In the genomic region with DNA sequence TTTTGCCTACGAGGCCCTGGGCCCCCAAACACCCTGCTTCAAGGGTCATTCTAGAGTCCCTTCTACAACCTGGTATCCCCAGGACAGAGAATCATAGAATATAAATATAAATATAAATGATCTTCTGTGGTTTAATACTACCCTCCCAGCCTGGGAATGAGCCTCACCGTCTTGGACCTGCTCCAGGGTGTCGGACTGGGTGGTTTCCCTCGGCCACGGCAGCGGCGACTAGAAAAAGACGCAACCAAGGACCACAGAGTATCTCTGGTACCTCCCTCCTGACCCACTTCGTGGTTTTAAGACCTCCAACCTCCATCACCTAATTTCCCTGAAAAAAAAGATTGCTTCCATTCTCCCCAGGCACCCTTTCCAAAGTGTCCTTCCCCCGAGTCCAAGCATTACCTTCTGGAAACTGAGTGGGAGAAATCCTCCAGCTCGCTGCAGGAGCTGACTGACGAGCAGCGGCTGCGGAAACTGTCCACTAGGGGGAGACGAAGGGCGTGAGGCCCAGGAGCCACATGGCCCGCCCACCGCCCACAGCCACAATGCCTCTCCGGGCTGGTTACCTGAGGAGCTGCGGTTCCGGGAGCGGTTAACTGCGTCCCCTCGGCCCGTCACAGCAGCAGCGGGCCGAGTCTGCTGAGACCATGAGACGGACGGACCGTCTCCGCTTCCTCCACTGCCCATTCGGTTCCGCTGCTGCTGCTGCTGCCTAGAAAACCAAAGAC, we compare ENCODE assay signal across 7 mouse cellular contexts. TPM values are rescaled to one million over a fixed set of nuclear protein-coding genes. Genes with fewer than 3 reads are reported as not detected.
A peak's percentile ranks its signal among the peaks of the same experiment; 100 is the strongest.
DNase-seq lines count a peak whose midpoint lies in the region; ATAC-seq lines count a peak whose summit lies in the region.

No protein-coding gene starts in this region.

- peak; percentile 84 for DNase-seq in adrenal gland, postnatal 25 days
- DNase-seq in embryonic facial prominence, embryonic 11.5 days (ENCODE audit: low spot score), result peak; percentile 93
- DNase-seq in heart, adult 11 months, result peak; percentile 97
- peak; percentile 89 for DNase-seq in kidney, adult 18-20 months
- peak; percentile 92 for DNase-seq in limb, embryonic 11.5 days (ENCODE audit: low spot score)
- DNase-seq in midbrain, embryonic 14.5 days, result peak; percentile 96
- DNase-seq in spleen, adult 18-20 months, result peak; percentile 66 to 82

- H3K4me1 ChIP-seq in embryonic facial prominence, embryonic 11.5 days (ENCODE audit: control insufficient read depth, insufficient read depth, low read length), result peaks cover 7% of the 10 kb centered on the region
- peaks cover 11% of the 10 kb centered on the region for H3K4me1 ChIP-seq in limb, embryonic 11.5 days (ENCODE audit: control insufficient read depth, insufficient read depth, low read length)
- peaks cover 17% of the 10 kb centered on the region for H3K4me1 ChIP-seq in midbrain, embryonic 14.5 days (ENCODE audit: control insufficient read depth, insufficient read depth, low read length)

- H3K9me3 ChIP-seq in embryonic facial prominence, embryonic 11.5 days (replicated peaks; ENCODE audit: control insufficient read depth, low read length), result no peaks in the 10 kb centered on the region
- no peaks in the 10 kb centered on the region for H3K9me3 ChIP-seq in limb, embryonic 11.5 days (ENCODE audit: control insufficient read depth, low read length)
- no peaks in the 10 kb centered on the region for H3K9me3 ChIP-seq in midbrain, embryonic 14.5 days (ENCODE audit: control insufficient read depth, low read length)

- 0 out of 2 replicates have a peak, but pooled peaks have one; percentile 34 for ATAC-seq in embryonic facial prominence, embryonic 11.5 days (replicated peaks; ENCODE audit: insufficient number of reproducible peaks, low FRiP score, low TSS enrichment, low read depth)
- 0 out of 2 replicates have a peak, but pooled peaks have one; percentile 24 for ATAC-seq in limb, embryonic 11.5 days (ENCODE audit: insufficient number of reproducible peaks, low FRiP score, low TSS enrichment, low read depth)
- ATAC-seq in midbrain, embryonic 14.5 days (ENCODE audit: low FRiP score, low TSS enrichment), result peak; percentile 77

- no peaks in the 10 kb centered on the region for H3K36me3 ChIP-seq in embryonic facial prominence, embryonic 11.5 days (replicated peaks; ENCODE audit: control insufficient read depth, insufficient read depth, low read depth, low read length)
- H3K36me3 ChIP-seq in limb, embryonic 11.5 days (ENCODE audit: control insufficient read depth, insufficient read depth, low read length), result no peaks in the 10 kb centered on the region
- H3K36me3 ChIP-seq in midbrain, embryonic 14.5 days (ENCODE audit: control insufficient read depth, insufficient read depth, low read length), result no peaks in the 10 kb centered on the region

- 0 out of 2 replicates have a peak, but pooled peaks cover 4% of the 10 kb centered on the region for H3K27me3 ChIP-seq in embryonic facial prominence, embryonic 11.5 days (ENCODE audit: control insufficient read depth, insufficient read depth, low read length)
- peaks cover 6% of the 10 kb centered on the region for H3K27me3 ChIP-seq in limb, embryonic 11.5 days (ENCODE audit: control insufficient read depth, insufficient read depth, low read length)
- no peaks in the 10 kb centered on the region for H3K27me3 ChIP-seq in midbrain, embryonic 14.5 days (ENCODE audit: control insufficient read depth, insufficient read depth, low read length)

- H3K4me3 ChIP-seq in embryonic facial prominence, embryonic 11.5 days (ENCODE audit: low read depth, low read length), result peak overlapping the region; percentile 29
- peak overlapping the region; percentile 25 for H3K4me3 ChIP-seq in limb, embryonic 11.5 days (ENCODE audit: low read depth, low read length)
- peak overlapping the region; percentile 45 for H3K4me3 ChIP-seq in midbrain, embryonic 14.5 days (replicated peaks; ENCODE audit: low read depth, low read length)

- H3K9ac ChIP-seq in embryonic facial prominence, embryonic 11.5 days (replicated peaks; ENCODE audit: low read length), result peak overlapping the region; percentile 44
- 0 out of 2 replicates have a peak overlapping the region, but pooled peaks have one; percentile 32 for H3K9ac ChIP-seq in limb, embryonic 11.5 days (ENCODE audit: low read length)
- H3K9ac ChIP-seq in midbrain, embryonic 14.5 days (replicated peaks; ENCODE audit: low read length), result peak overlapping the region; percentile 60

- peak overlapping the region; percentile 81 for H3K4me2 ChIP-seq in embryonic facial prominence, embryonic 11.5 days (ENCODE audit: low read depth, low read length)
- H3K4me2 ChIP-seq in limb, embryonic 11.5 days (ENCODE audit: low read depth, severe bottlenecking), result peak overlapping the region; percentile 79
- H3K4me2 ChIP-seq in midbrain, embryonic 14.5 days (ENCODE audit: low read length), result peak overlapping the region; percentile 69

- H3K27ac ChIP-seq in embryonic facial prominence, embryonic 11.5 days (replicated peaks; ENCODE audit: low read depth, low read length), result no peak overlapping the region
- no peak overlapping the region for H3K27ac ChIP-seq in limb, embryonic 11.5 days (replicated peaks; ENCODE audit: low read depth, low read length)
- peak overlapping the region; percentile 39; the same call in 1 of the 2 replicates for H3K27ac ChIP-seq in midbrain, embryonic 14.5 days (replicated peaks; ENCODE audit: low read depth, low read length)

- 20% methylated on average over 33 of the region's 33 CpGs for WGBS in embryonic facial prominence, embryonic 11.5 days
- 22% methylated on average over 33 of the region's 33 CpGs for WGBS in limb, embryonic 11.5 days
- 20% methylated on average over 33 of the region's 33 CpGs for WGBS in midbrain, embryonic 14.5 days

RNA-seq across cellular contexts. Expression of a gene that starts 18.2 kb away (rescaled TPM):
- total RNA-seq in adrenal gland, postnatal 25 days (2021), result 16.5 and 20.8 TPM in 2 replicates
- polyA plus RNA-seq in embryonic facial prominence, embryonic 11.5 days (2014; fragmentation: Nextera tagmentation; extraction: Ambion mirVana), result 22.6 and 26.5 TPM in 2 replicates
- 22.5 and 23.4 TPM in 2 replicates for polyA plus RNA-seq in limb, embryonic 11.5 days (2014; fragmentation: Nextera tagmentation; extraction: Ambion mirVana)
- 16.1 and 18.5 TPM in 2 replicates for polyA plus RNA-seq in midbrain, embryonic 14.5 days (2014; fragmentation: Nextera tagmentation; extraction: Ambion mirVana)

RNA-seq across cellular contexts. Expression of a gene that starts 20.9 kb away (rescaled TPM):
- 1.9 and 2.0 TPM in 2 replicates for total RNA-seq in adrenal gland, postnatal 25 days (2021)
- polyA plus RNA-seq in embryonic facial prominence, embryonic 11.5 days (2014; fragmentation: Nextera tagmentation; extraction: Ambion mirVana), result 0.49 and 0.70 TPM in 2 replicates
- polyA plus RNA-seq in limb, embryonic 11.5 days (2014; fragmentation: Nextera tagmentation; extraction: Ambion mirVana), result 0.38 and 0.45 TPM in 2 replicates
- 18.9 and 20.7 TPM in 2 replicates for polyA plus RNA-seq in midbrain, embryonic 14.5 days (2014; fragmentation: Nextera tagmentation; extraction: Ambion mirVana)

RNA-seq across cellular contexts. Expression of a gene that starts 33.7 kb away (rescaled TPM):
- 4.9 and 6.2 TPM in 2 replicates for total RNA-seq in adrenal gland, postnatal 25 days (2021)
- 1.4 and 1.7 TPM in 2 replicates for polyA plus RNA-seq in embryonic facial prominence, embryonic 11.5 days (2014; fragmentation: Nextera tagmentation; extraction: Ambion mirVana)
- polyA plus RNA-seq in limb, embryonic 11.5 days (2014; fragmentation: Nextera tagmentation; extraction: Ambion mirVana), result 0.29 and 0.33 TPM in 2 replicates
- polyA plus RNA-seq in midbrain, embryonic 14.5 days (2014; fragmentation: Nextera tagmentation; extraction: Ambion mirVana), result 18.6 and 20.7 TPM in 2 replicates

RNA-seq across cellular contexts. Expression of a gene that starts 52.3 kb away (rescaled TPM):
- 5.3 and 7.8 TPM in 2 replicates for total RNA-seq in adrenal gland, postnatal 25 days (2021)
- polyA plus RNA-seq in embryonic facial prominence, embryonic 11.5 days (2014; fragmentation: Nextera tagmentation; extraction: Ambion mirVana), result 0.20 and 0.33 TPM in 2 replicates
- not detected in 2 replicates for polyA plus RNA-seq in limb, embryonic 11.5 days (2014; fragmentation: Nextera tagmentation; extraction: Ambion mirVana)
- polyA plus RNA-seq in midbrain, embryonic 14.5 days (2014; fragmentation: Nextera tagmentation; extraction: Ambion mirVana), result 0.18 and 0.43 TPM in 2 replicates

Comparison
In these comparisons a context has a peak if more than half of its experiments do, and no peak if none do; other contexts are left out.
1. ATAC-seq: peak in every context shown above with its lines; median percentile 77 in midbrain, embryonic 14.5 days; 34 in embryonic facial prominence, embryonic 11.5 days; 24 in limb, embryonic 11.5 days.
2. RNA of a gene that starts 20.9 kb away (polyA plus RNA-seq): 18.9 to 20.7 TPM in midbrain, embryonic 14.5 days; 0.49 to 0.70 TPM in embryonic facial prominence, embryonic 11.5 days and 0.38 to 0.45 TPM in limb, embryonic 11.5 days; every median in the first group is over 10 times any median in the second.
3. Peak in every context shown above with its lines, with median percentiles within 50 percentile points of each other: DNase-seq, H3K4me2 ChIP-seq, H3K4me3 ChIP-seq and H3K9ac ChIP-seq.